Mouse (Mus musculus) mouse embryonic stem cell (cell line): ENCODE data around the gene Tspo.

Source experiments
- in situ Hi-C, 2 experiments: fragments of 300-500 bp; cut with MboI; formaldehyde crosslinking; loops; 1 replicate in 1 of 2; 3 replicates in 1 of 2; pipeline ENCODE4 v1.14.3; 2019 to 2020; ENCODE audit warnings: low sequenced_read_pairs in 2 of 2, low pct_unique_long_range_greater_than_20kb in 1 of 2, mixed read lengths in 1 of 2; ENCODE audit not compliant: unreplicated experiment in 1 of 2

Tspo gene

GRCm38 (mm10) chr15:83538855-83539254, 24.5 kb upstream of the Tspo start:
- in situ Hi-C loops = no loop called here

GRCm38 (mm10) chr15:83539905-83540304, 23.5 kb upstream of the Tspo start:
- in situ Hi-C loops = no loop called here

DNA sequence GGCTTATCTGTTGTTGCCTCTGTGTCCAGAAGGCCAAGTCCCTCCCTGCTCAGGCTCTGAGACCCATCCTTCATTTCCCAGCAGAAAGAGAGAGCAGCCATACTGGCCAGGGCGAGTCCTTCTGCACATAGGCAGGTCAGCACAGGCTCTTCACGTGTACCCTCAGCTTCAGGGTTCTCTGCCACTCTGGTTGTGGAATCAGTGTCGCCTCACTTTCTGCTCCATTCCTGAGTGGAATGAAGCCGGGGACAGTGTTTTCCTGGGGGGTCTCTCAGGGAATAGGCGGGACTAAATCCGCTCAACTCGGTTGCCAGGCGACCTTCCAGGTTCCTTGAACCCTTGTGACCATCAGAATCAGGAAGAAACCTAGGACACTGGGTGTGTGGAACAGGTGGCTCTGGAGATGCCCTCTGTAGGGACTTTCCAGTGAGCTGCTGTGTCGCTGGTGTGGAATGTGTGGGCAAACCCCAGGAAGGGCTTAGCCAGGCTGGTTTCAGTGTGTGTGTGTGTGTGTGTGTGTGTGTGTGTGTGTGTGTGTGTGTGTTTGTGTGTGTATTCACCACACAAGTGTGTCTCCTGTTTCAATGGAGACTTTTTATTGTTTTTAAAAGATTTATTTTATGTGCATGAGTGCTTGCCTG, 21.6 kb upstream of the Tspo start:
- in situ Hi-C loops = no loop called here

DNA sequence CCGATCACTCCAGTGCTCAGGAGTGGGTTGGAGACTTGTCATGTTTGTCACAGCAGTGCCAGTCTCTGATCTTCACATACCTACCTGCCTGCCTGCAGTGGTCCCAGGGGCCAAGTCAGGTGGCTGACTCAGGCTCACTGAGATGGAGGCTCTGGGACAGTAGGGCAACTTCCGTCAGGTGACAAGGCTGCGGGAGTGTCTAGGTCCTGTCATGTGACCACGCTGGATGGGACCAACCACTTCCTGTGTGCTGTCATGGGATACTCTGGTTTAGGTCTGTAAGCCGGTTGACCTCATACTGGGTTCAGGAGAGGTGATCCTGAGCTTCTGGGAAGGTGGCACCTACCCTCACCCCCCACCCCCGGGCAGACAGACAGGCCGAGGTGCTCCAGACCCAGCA, 17.4 kb upstream of the Tspo start:
- in situ Hi-C loops = no loop called here

GRCm38 (mm10) chr15:83547144-83547543, 16.2 kb upstream of the Tspo start:
- in situ Hi-C loops = no loop called here

DNA sequence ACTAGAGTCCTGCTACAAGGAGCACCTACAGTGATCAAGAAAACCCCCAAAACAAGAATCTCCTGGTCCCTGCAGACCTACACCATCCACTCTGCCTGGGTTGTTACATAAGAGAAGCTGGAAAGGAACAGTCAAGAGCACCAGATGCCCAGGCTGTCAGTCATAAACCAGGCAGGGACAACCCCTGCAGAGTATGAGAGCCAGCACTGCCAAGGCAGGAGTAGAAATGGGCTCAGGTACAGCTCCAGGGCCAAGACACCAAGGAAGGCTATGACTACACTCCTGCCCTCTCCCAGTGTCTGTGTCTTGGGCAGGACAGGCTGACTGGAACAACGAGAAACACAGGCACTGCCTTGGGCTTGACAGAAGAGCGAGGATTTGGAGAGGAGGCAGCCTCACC, 13.3 kb upstream of the Tspo start:
- in situ Hi-C loops = no loop called here

GRCm38 (mm10) chr15:83553831-83554230, 9.6 kb upstream of the Tspo start:
- in situ Hi-C loops = no loop called here

DNA sequence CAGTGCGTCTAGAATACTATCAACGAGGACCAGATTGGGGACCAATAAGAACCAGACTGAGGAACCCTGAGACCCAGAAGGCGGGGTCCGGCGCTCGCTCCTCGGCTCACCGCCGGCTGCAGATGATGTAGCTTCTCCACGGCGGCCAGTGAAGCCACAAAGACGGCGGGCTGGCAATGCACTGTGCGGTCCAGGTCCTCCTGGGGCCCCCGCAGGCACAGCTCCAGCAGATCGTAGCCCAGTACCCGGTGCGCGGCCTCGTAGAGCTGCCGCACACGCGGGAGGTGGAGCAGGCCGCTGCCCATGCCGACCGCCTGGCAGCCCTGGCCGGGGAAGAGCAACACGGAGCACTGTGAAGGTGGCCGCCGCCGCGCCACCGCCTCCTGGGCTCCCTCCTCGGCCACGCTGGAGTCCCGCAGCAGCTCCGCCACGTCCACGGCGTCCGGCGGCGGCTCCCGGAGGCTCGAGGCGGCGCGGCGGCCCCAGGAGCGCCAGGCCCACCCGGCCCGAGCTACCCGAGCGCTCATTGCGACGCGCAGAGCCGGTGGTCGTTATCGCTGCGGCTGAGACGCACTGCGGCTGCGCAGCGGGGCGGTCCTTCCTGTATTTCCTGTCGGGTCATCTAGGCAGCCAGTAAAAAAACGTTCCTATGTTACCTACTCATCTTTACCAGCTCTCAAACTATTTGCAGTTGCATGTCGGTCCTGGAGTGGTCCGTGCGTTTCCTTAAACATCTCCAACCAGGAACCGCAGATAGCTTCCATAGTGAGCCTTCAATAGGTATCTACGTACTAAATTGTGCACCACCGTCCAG, 8.0 kb upstream of the Tspo start:
- in situ Hi-C loops = no loop called here

DNA sequence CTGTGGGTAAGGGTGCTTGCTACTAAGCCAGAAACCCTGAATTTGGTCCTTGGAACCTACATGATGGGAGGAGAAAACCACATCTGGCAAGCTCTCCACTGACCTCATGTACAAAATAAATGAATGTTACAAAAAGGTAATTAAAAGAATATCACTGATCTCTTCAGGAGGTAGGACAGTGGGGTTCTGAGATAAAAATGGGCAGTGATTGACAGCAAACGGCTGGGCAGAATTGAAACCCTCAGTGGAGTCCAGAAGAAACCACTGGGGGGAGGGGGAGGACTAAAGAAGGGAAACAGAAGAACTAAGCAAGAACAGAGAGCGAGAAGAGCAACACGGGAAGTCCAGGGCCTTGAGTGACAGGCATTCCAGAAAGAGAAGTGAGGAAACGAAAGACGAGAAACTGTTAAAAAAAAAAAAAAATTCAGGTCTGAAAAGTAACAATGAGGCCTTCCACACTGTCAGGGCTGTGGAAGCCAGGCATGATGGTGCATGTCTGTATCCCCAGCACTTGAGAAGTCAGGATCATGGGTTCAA, 2.4 kb upstream of the Tspo start:
- in situ Hi-C loops = no loop called here

- in situ Hi-C loops = no loop called here
Observed at GRCm38 (mm10) chr15:83562626-83563270, 644 bp upstream of the Tspo start.

DNA sequence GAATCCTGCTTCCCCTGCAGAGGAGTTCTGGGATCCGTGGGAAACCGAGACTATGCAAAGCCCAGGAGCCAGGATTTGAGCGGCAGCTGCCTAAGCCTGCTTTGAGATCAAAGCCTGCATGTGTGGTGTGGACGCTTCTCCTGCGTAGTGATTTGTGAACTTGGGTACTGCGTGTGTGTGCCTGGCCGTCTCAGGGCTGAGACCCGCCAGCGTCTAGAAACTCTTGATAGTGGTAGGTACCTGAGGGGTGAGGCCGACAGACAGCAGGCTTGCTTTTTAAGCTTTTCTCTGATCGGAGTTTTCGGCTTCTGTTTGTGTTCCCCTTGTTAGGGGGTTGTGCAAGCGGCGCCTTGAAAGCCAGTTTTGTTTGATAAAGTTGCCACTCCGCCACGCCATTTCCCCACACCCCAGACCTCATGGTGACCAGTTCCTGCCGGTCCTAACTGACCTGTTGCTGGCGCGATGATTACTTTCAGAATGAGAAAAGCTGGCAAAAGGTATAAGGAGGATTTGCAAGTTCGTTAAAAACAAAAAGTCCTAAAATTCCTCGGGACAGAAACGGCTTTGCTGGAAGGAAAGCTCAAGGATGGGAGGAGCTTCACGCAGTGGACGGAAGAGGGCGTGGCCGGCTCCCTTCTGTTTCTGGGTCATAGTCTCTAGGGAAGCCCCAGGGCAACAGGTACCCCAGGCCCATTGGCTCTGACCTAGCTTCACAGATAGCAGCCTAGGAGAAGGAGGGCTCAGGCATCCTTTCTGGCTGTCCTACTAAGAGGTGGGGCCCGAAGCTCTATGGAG, 662 bp downstream of the Tspo start:
- in situ Hi-C loops = no loop called here

DNA sequence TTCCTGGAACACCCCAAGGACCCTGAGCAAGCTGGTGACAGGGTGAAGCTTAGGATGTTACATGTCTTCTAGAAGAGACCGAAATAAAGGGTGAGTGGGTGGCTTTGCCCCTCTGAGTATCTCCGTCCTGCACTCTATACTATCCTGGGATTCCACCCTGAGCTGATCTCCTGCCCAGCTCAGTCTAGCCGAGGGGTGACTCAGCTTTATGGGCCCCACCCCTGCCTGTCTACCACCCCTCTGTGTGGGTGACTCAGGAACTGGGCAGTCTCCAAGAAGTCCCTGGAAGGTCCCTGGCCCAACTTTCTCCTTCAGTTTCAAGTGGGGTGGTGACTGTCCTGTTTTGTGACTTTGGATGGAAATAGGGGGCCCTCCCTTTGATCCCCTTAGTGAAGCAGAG, 2.0 kb downstream of the Tspo start:
- in situ Hi-C loops = no loop called here

DNA sequence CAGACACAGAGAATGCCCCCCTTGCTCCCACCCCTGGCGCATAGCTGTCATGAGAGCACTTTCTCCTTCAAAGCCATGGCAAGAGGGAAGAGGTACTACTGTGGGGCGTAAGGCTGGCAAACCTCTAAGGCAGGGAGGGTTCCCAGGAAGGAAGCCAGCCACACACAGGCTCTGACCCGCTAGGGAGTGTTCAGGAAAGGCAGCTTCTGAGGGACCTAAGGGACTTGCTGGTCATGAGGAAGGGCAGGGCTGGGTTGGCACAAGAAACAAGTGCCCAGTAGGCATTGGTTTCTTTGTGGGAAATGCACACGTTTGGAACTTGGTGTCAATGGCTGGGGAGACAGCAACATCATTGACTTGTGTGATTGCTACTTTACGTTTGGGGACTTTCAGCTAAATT, 2.6 kb downstream of the Tspo start:
- in situ Hi-C loops = no loop called here

DNA sequence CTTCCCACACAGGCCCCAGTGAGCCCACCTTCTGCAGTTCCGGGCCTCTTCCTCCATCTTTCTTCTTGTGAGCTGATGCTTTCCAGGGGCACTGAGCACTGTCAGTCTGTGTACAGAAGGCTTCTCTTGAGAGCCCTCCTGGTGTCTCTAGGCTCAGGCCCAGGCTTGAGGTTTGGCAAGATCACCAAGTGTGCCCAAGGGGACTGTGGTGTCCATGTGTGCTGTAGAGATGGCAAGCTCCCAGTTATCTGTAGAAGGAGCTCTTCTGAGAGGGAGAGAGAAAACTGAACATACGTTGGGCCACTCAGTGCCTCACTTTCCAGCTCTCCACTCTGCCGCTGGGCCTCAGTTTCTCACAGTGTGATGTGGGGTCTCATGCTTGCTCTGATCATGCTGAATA, 4.3 kb downstream of the Tspo start:
- in situ Hi-C loops = no loop called here

DNA sequence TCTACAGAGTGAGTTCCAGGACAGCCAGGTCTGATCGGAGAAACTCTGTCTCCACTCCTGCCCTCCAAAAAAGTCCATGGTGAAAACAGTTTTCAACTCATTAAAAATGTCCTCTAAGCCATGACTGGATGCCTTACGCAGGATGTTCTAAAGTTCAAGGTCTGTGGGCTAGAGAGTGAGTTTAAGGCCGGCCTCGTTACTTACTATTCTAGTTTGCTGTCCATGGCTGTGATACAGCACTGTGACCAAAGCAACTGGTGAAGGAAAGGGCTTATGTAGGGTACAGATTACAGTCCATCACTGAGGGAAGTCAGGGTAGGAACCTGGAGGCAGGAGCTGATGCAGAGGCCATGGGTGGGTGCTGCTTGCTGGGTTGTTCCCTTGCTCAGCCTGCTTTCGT, 5.2 kb downstream of the Tspo start:
- in situ Hi-C loops = no loop called here

GRCm38 (mm10) chr15:83569682-83570081, 6.3 kb downstream of the Tspo start:
- in situ Hi-C loops = no loop called here

- in situ Hi-C loops = no loop called here
Observed at GRCm38 (mm10) chr15:83570641-83571040, 7.2 kb downstream of the Tspo start.

DNA sequence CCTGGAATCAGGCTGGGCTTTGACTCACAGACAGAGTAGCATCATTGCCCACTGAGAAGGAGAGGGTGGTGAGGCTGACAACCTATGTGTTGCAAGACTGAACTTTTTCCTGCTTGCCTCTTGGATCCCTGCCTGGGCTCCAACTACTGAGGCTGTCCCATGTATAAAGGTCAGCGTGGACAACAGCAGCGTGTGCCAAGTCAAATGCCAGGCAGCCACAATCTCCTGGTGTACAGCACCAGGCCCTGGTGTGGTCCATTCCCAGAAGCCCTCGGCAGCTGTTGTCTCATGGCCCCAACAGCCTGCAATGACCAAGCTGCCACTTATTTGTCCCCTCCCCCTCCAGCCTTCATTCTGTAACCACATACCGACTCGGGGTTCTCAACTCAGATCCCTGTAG, 8.2 kb downstream of the Tspo start:
- in situ Hi-C loops = no loop called here

DNA sequence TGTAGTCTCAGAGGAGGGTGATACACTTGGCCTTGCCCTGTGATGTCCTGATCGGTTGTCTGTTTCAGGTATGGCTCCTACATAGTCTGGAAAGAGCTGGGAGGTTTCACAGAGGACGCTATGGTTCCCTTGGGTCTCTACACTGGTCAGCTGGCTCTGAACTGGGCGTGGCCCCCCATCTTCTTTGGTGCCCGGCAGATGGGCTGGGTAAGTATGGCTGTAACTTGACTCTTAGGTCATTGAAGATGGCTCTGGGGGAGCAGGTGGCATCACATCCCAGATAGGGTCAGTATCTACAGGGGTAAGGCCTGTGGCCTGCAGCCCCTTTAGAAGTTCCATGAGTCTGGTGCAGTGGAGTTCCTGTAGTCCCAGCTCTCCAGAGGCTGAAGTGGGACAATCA, 8.7 kb downstream of the Tspo start:
- in situ Hi-C loops = no loop called here
